Mouse (Mus musculus) c-Kit-negative CD71-positive TER-119-positive erythroid progenitor cells, embryonic 14.5 days (primary cell): ENCODE results near the gene Rab11fip3.
A peak's percentile ranks its signal among the peaks of the same experiment; 100 is the strongest.
"Not testable (repeated sequence)": the region's sequence is repeated elsewhere in the genome, so short reads cannot be mapped to it uniquely, and the experiment has no call there.

Experiments
- DNase-seq: peaks from one replicate; pipeline ENCODE4 v3.0.0-alpha.2; 2013; ENCODE audit warnings: low read depth, low spot score

Rab11fip3 gene

GRCm38 (mm10) chr17:26068831-26069739 lies at the start of gene Rab11fip3:
Rab11fip3 (minus strand) TSS chr17:26069555.
- peak; percentile 39 for DNase-seq

DNA sequence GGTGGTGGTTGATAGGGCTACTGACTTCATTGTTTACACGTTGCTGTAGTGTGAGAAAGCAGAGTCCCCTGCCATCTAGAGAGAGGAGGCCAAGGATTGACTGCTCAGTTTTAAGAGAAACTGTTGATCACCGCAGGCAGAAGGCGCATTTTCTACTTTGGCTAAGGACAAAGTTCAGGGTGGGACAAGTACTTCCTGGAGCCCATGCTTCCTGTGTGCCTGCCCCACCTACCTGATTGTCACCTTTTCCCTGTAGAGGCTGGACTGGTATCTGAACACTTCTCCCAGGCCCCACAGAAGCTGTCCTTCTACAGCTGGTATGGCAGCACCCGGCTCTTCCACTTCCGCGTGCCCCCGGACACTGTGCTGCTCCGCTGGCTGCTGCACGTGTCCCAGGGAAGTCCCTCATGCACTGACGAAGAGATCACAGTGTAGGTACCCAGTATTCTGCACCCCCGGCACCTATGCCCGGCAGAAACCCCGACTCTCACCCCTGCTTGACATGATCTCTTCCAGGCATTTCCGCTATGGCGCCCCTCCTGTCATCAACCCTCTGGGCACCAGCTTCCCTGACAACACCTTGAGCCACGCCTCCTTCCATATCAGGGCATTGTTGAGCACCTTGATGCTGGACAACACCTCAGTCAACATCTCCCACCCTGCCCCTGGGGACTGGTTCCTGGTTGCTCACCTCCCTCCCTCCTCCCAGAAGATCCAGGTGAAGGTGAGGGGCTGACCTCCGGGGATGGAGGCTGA lies 47.3 kb upstream of the Rab11fip3 start:
- no peak for DNase-seq

GRCm38 (mm10) chr17:26115956-26116487 lies 46.7 kb upstream of the Rab11fip3 start:
- DNase-seq, result no peak

DNA sequence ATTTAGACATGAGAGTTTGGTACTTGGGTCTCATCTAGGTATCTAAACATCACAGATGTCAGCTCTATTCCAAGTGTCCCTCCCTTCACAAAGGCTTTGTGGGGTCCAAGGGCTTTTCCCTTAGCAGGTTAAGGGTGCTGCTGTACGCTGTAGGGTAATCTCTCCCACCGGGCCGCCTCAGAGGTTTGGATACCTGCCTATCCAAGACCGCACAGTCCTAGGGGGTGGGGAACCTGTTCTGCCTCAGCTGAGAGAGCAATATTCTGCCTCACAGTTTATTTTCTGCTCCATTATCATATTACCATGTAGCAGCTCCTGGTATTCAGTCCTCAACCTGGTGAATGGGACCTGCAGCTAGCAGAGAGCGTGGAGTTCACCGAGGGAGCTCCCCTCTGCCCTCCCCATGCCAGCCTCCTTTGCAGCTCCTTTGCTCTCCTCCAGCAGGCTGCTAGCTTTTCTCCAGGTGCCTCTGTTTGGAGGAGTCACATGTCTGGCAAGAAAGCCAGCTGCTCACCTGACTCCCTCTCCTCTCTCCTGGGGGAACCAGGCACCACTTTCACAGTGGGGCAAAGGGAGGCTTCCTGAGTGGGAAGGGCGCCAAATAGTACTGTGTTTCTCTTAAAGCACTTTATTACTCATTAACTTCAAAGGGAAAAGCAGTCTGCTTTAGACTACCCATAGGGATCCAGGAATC lies 46.0 kb upstream of the Rab11fip3 start:
- DNase-seq, result no peak

DNA sequence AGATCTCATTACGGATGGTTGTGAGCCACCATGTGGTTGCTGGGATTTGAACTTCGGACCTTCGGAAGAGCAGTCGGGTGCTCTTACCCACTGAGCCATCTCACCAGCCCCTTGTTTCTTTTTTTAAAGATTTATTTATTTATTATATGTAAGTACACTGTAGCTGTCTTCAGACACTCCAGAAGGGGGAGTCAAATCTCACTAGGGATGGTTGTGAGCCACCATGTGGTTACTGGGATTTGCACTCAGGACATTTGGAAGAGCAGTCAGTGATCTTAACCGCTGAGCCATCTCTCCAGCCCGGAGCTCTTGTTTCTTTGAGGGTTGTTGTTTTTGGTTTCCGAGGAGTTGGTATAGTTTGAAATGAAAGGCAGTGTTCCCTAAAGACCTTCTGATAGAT lies 45.1 kb upstream of the Rab11fip3 start:
- DNase-seq, result not testable (repeated sequence)

DNA sequence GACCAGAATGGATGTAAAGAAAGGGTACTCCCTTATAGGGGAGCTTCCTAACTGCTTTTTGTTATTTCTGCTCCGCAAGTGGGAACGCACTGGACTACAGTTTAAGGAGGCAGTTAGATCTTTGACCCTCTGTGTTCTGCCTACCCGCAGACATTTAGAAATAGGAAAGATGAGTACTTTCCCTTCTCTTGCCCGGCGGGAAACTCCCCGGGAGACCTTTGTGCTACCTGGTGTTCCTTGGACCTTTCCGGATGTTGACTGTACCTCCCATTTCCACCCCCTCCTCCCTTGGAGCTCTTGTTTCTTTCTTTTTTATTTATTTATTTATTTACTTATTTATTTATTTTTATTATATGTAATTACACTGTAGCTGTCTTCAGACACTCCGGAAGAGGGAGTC lies 44.7 kb upstream of the Rab11fip3 start:
- no peak for DNase-seq

GRCm38 (mm10) chr17:26113181-26113948 lies 44.0 kb upstream of the Rab11fip3 start, which contains the start of gene Tmem8:
Tmem8 (plus strand) TSS chr17:26113299.
- DNase-seq, result no peak

GRCm38 (mm10) chr17:26112751-26113150 lies 43.4 kb upstream of the Rab11fip3 start:
- DNase-seq, result no peak

- DNase-seq, result no peak
Measured at GRCm38 (mm10) chr17:26111722-26112121, 42.4 kb upstream of the Rab11fip3 start.

DNA sequence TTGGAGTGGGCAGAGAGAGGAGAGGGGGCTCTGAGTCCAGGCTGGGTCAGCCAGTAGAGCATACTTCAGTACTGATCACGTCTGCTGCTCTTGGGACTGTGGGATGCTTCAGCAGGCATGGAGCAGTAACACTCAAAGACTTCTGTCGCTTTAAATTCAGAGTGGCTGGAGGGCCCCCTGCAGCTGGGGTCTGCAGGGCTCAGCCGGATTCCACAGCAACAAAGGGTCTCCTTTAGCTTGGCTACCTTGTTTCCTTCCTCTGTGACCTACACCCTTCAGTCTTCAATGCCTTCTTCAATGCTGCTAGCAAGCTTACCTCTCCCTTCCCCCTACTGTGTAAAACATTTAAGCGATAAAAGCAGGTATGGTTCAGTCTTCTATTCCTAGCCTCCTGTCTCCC lies 41.7 kb upstream of the Rab11fip3 start:
- no peak for DNase-seq

GRCm38 (mm10) chr17:26110156-26110555 lies 40.8 kb upstream of the Rab11fip3 start:
- DNase-seq, result no peak

GRCm38 (mm10) chr17:26105619-26106018 lies 36.3 kb upstream of the Rab11fip3 start:
- DNase-seq, result no peak

- no peak for DNase-seq
Measured at GRCm38 (mm10) chr17:26101478-26101877, 32.1 kb upstream of the Rab11fip3 start.

DNA sequence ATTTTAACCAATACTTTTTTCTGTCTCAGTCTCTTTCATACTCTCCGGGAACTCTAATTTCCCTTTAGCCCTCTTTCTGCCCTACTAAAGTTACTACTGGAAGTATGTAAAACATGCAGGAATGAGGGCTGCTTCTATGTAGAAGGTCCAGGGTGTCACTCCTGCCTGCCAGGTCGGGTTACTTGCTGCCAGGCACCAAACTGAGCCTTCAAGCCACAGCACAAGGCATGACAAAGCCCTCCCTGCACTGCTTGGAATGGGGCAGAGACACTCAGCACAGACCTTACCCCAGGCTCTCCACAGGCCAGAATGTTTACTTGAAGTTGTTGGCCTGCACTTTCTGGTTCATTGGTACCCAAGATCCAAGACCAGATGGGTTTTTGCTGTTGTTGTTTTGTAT lies 30.8 kb upstream of the Rab11fip3 start:
- DNase-seq, result no peak

DNA sequence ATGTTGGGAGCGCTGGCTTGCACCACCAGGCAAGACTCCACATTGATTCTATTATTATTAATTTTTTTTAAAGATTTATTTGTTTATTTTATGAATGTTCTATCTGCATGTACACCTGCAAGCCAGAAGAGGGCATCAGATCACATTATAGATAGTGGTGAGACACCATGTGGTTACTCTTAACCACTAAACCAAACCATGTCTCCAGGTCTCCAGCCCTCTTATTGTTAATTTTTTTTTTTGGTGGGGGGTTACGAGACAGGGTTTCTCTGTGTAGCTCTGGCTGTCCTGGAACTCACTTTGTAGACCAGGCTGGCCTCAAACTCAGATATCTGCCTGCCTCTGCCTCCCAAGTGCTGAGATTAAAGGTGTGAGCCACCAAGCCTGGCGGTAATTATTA lies 30.0 kb upstream of the Rab11fip3 start:
- DNase-seq, result not testable (repeated sequence)

DNA sequence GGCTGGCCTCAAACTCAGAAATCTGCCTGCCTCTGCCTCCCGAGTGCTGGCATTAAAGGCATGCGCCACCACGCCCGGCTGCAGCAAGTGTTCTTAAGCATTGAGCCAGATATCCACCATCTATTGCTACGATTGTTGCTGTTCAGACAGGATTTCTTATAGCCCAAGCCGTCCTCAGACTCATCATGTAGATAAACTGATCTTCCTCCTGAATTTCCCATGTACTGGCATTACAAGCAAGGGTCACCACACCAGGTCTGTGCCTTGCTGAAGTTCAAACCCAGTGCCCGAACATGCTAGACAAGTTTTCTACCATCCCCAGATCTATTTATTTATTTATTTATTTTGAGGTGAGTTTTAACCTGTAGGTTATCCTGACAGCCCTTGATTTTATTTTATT lies 29.1 kb upstream of the Rab11fip3 start:
- DNase-seq, result no peak

DNA sequence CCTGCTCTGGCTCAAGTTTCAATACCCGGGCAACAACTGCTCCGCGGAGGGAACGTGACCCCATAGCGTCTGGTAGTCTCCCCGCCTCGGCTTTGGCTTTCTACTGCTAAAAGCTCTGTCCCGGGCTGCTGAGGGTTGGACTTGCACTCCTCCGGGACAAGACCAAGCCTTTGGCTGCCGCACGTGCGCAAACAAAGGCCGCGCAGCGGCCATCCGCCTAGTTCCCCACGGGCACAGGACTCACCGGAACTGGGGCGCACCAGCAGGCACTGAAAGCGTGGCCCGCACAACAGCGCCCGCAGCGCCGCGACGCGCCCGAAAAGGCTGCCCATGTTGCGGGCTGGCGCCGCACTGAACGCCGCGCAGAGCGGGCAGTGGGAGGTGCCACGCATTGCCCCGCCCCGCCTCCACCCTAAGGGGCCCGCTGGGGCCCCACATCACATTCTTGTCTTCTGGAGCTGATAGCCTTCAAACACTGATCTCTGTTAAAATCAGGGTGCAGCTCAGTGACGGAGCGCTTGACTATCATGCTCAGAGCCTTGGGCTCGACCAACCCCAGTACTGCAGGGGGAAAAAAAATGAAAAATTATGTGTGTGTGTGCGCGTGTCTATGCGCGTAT lies 25.9 kb upstream of the Rab11fip3 start, which contains the start of gene Nme4:
TSS of gene Nme4 (minus strand) at position 482 of the 620 bp plus-strand sequence.
- peak; percentile 63 for DNase-seq

- no peak for DNase-seq
Measured at GRCm38 (mm10) chr17:26094531-26095110, 25.3 kb upstream of the Rab11fip3 start.

DNA sequence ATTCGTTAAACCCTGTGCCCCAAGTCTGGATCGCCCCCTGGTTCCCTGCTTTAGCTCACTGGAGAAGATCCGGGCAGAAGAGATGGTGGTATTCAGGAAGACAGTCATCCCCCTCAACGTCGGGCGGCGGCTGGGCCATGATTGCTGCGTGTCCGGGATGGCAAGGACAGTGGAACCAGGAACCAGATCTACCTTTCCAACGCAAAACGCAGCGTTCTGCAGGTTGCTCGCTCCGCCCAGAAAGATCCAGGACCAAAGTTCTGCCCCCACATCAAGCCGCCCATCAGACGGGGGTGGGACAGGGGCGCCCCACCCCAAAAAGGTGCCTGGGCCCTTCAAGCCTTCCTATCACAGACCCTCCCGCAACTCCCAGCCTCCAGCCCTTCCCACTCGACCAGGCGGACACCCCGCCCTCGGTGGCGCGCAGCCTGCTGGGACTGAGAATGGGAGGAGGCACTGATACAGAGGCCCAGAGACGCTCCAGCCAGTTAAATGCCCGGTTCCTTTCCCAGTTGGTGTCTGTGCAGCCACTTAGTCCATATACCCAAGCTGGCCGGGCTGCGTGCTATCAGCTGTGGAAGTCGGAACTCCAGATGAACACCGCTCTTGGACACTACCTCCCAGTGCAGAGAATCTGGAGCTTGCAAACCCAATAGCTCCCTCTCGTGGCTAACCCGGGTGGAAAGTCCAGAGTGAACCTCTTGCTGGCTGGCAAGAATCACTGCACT lies 20.7 kb upstream of the Rab11fip3 start, which contains the start of gene Decr2:
TSS of gene Decr2 (minus strand) at position 433 of the 728 bp plus-strand sequence.
- peak; percentile 68 for DNase-seq
